Comparison of ENCODE assay signal across 29 mouse cellular contexts in the genomic region with DNA sequence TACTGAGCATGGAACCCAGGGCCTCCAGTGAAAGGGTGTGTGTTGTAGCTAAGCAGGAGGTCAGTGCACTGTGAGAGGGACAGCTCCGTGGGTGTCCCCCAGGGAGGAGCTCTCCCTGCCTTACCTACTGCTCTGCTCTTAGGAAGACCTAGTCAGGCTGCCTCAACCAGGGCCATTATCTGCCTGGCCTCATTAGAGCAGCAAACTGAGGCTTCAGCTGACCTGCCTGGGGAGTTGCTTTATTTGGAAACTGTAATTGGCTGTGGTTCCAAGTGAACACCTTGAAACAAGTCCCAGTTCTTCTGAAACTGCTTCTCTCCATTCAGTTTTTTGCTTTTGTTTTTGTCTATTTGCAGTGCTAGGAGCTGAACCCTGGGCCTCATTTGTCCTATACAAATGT. TPM values are rescaled to one million over a fixed set of nuclear protein-coding genes. Genes with fewer than 3 reads are reported as not detected.
DNase-seq lines count a peak whose midpoint lies in the region; ATAC-seq and TF ChIP-seq lines count a peak whose summit lies in the region.
"Had no signal": no experiment of that assay in that cellular context is flagged by ENCODE, and none has a peak within 500 bp of the region (broad histone marks: within the 10 kb centered on the region; RNA-seq: fewer than 3 reads in every experiment).

No protein-coding gene starts in this region.

- no peak for DNase-seq in gastrocnemius, adult 2 months
- DNase-seq in gastrocnemius, postnatal 25 days = no peak
- peak; percentile 85 for DNase-seq in brain, adult 2 months (ENCODE audit: low read depth, low spot score)
- DNase-seq in cerebellum, adult 2 months = peak; percentile 59 to 77
- DNase-seq in liver, embryonic 13.5 days = no peak
- DNase-seq in left cerebral cortex, adult 9 months (ENCODE audit: low spot score in 2 of 2) = no peak
- DNase-seq in lung, adult 2 months = no peak
- DNase-seq: adrenal gland, adult 8-10 months; B cell, adult 2 months; heart, postnatal 10 days; kidney, adult 9 months; kidney, postnatal 14 days; left cerebral cortex, postnatal 4 days; thymus, adult 2 months; thymus, postnatal 4 days had no signal

- 0 out of 2 replicates have a peak, but pooled peaks have one; percentile 18 for ATAC-seq in liver, embryonic 13.5 days (ENCODE audit: low read depth)
- ATAC-seq: forebrain, embryonic 13.5 days; hindbrain, postnatal 0 days; intestine, embryonic 16.5 days; lung, postnatal 0 days had no signal

- intact Hi-C loops in gastrocnemius, adult 2 months (cut with DNase I) = no loop called here

- H3K27ac ChIP-seq in gastrocnemius, adult 2 months = peak overlapping the region; percentile 38; the same call in 1 of the 2 replicates
- peak overlapping the region; percentile 97 for H3K27ac ChIP-seq in cerebellum, adult 2 months (ENCODE audit: insufficient read depth, low read length)
- H3K27ac ChIP-seq in liver, embryonic 13.5 days = peak overlapping the region; percentile 86
- H3K27ac ChIP-seq: embryonic facial prominence, embryonic 12.5 days; forebrain, embryonic 13.5 days; hindbrain, postnatal 0 days; limb, embryonic 15.5 days; macrophage; stomach, postnatal 0 days had no signal

- no peak for TF ChIP-seq CTCF in gastrocnemius, adult 2 months (IDR thresholded peaks at IDR 0.05)
- no peak for TF ChIP-seq CTCF in cerebellum, adult 2 months (IDR thresholded peaks at IDR 0.05; ENCODE audit: borderline replicate concordance, insufficient read depth, low read depth, low read length)
- no peak for TF ChIP-seq CTCF in lung, adult 2 months (IDR thresholded peaks at IDR 0.05; ENCODE audit: insufficient read depth, low read length)

- peaks cover 27% of the 10 kb centered on the region for H3K4me1 ChIP-seq in cerebellum, adult 2 months (ENCODE audit: control insufficient read depth, insufficient read depth, low read length)
- peaks cover 86% of the 10 kb centered on the region for H3K4me1 ChIP-seq in liver, embryonic 13.5 days (replicated peaks)
- no peaks in the 10 kb centered on the region for H3K4me1 ChIP-seq in lung, adult 2 months (ENCODE audit: control insufficient read depth, insufficient read depth, low read length)
- H3K4me1 ChIP-seq: embryonic facial prominence, embryonic 12.5 days; forebrain, embryonic 13.5 days; limb, embryonic 15.5 days had no signal

- H3K27me3 ChIP-seq in cerebellum, adult 2 months (ENCODE audit: control insufficient read depth, insufficient read depth, low read length) = no peaks in the 10 kb centered on the region
- no peaks in the 10 kb centered on the region for H3K27me3 ChIP-seq in liver, embryonic 13.5 days
- H3K27me3 ChIP-seq: embryonic facial prominence, embryonic 12.5 days; forebrain, embryonic 13.5 days; limb, embryonic 15.5 days had no signal

- TF ChIP-seq POLR2A in cerebellum, adult 2 months (IDR thresholded peaks at IDR 0.05; ENCODE audit: borderline replicate concordance, insufficient read depth, low read length) = no peak
- TF ChIP-seq POLR2A in lung, adult 2 months (IDR thresholded peaks at IDR 0.05; ENCODE audit: borderline replicate concordance, extremely low read depth, low read depth, low read length) = no peak

- H3K36me3 ChIP-seq in liver, embryonic 13.5 days = peaks cover 98% of the 10 kb centered on the region

- no peaks in the 10 kb centered on the region for H3K9me3 ChIP-seq in liver, embryonic 13.5 days (replicated peaks)
- H3K9me3 ChIP-seq: embryonic facial prominence, embryonic 12.5 days; forebrain, embryonic 13.5 days; limb, embryonic 15.5 days had no signal

- WGBS in cerebellum, adult 2 months = 3% methylated on average over 1 of the region's 1 CpGs
- WGBS in liver, embryonic 13.5 days (ENCODE audit: insufficient replicate concordance) = 35% methylated on average over 1 of the region's 1 CpGs
- 54% methylated on average over 1 of the region's 1 CpGs for WGBS in lung, adult 2 months

- peak overlapping the region; percentile 50 for H3K4me2 ChIP-seq in liver, embryonic 13.5 days
- H3K4me2 ChIP-seq: embryonic facial prominence, embryonic 12.5 days; forebrain, embryonic 13.5 days; limb, embryonic 15.5 days; midbrain, embryonic 11.5 days had no signal

- H3K9ac ChIP-seq in liver, embryonic 13.5 days = peak overlapping the region; percentile 67
- H3K9ac ChIP-seq: embryonic facial prominence, embryonic 12.5 days; forebrain, embryonic 13.5 days; limb, embryonic 15.5 days had no signal

- no peak overlapping the region for H3K4me3 ChIP-seq in gastrocnemius, adult 2 months
- no peak overlapping the region for H3K4me3 ChIP-seq in cerebellum, adult 2 months (replicated peaks; ENCODE audit: insufficient read depth, low read depth, low read length)
- H3K4me3 ChIP-seq in liver, embryonic 13.5 days (replicated peaks) = peak overlapping the region; percentile 22; the same call in 1 of the 2 replicates
- no peak overlapping the region for H3K4me3 ChIP-seq in lung, adult 2 months (replicated peaks; ENCODE audit: extremely low read depth, low read depth, low read length)
- H3K4me3 ChIP-seq: embryonic facial prominence, embryonic 12.5 days; forebrain, embryonic 13.5 days; limb, embryonic 15.5 days had no signal

RNA-seq across cellular contexts. Expression of gene Ptdss2, which starts 23.2 kb away (rescaled TPM):
- 10 to 100 TPM; 19.5 to 20.5 TPM for total RNA-seq in gastrocnemius, adult 2 months (2021)
- 10 to 100 TPM; 18.7 to 25.6 TPM for total RNA-seq in gastrocnemius, postnatal 25 days (2021)
- polyA plus RNA-seq in cerebellum, adult 2 months (2012; rRNA removed) = 62.4 and 64.2 TPM in 2 replicates
- 138 and 147 TPM in 2 replicates for polyA plus RNA-seq in liver, embryonic 13.5 days (2015; fragmentation: Nextera tagmentation; extraction: Ambion mirVana)
- 22.9 and 24.1 TPM in 2 replicates for polyA plus RNA-seq in lung, adult 2 months (2012; rRNA removed)

RNA-seq across cellular contexts. Expression of gene Rnh1, which starts 27.3 kb away (rescaled TPM):
- total RNA-seq in gastrocnemius, adult 2 months (2021) = 10 to 100 TPM; 46.5 to 50.9 TPM
- total RNA-seq in gastrocnemius, postnatal 25 days (2021) = 10 to 100 TPM; 38.8 to 51.5 TPM
- 66.9 and 67.4 TPM in 2 replicates for polyA plus RNA-seq in cerebellum, adult 2 months (2012; rRNA removed)
- polyA plus RNA-seq in liver, embryonic 13.5 days (2015; fragmentation: Nextera tagmentation; extraction: Ambion mirVana) = 55.0 and 58.0 TPM in 2 replicates
- 128 and 195 TPM in 2 replicates for polyA plus RNA-seq in lung, adult 2 months (2012; rRNA removed)

RNA-seq across cellular contexts. Expression of gene Ano9, which starts 27.8 kb away (rescaled TPM):
- not detected for total RNA-seq in gastrocnemius, adult 2 months (2021)
- not detected for total RNA-seq in gastrocnemius, postnatal 25 days (2021)
- polyA plus RNA-seq in cerebellum, adult 2 months (2012; rRNA removed) = 0.08 TPM in 1 of 2 replicates, not detected in the other
- polyA plus RNA-seq in liver, embryonic 13.5 days (2015; fragmentation: Nextera tagmentation; extraction: Ambion mirVana) = 0.12 and 0.20 TPM in 2 replicates
- 2.8 and 10.7 TPM in 2 replicates for polyA plus RNA-seq in lung, adult 2 months (2012; rRNA removed)
- total RNA-seq: gastrocnemius, adult 18-20 months; layer of hippocampus, adult 8-10 months; left cerebral cortex, adult 18-20 months; left cerebral cortex, postnatal 4 days; monocyte, adult 5-6 weeks; neutrophil, adult 5-6 weeks had no signal
- polyA plus RNA-seq: forebrain, embryonic 13.5 days; macrophage had no signal

RNA-seq across cellular contexts. Expression of gene Sigirr, which starts 45.0 kb away (rescaled TPM):
- 1 to 10 TPM; 1.7 TPM for total RNA-seq in gastrocnemius, adult 2 months (2021)
- total RNA-seq in gastrocnemius, postnatal 25 days (2021) = 1 to 10 TPM; 1.4 to 2.4 TPM
- polyA plus RNA-seq in cerebellum, adult 2 months (2012; rRNA removed) = 2.8 and 4.1 TPM in 2 replicates
- 16.5 and 16.9 TPM in 2 replicates for polyA plus RNA-seq in liver, embryonic 13.5 days (2015; fragmentation: Nextera tagmentation; extraction: Ambion mirVana)
- 40.5 and 40.6 TPM in 2 replicates for polyA plus RNA-seq in lung, adult 2 months (2012; rRNA removed)

RNA-seq across cellular contexts. Expression of gene Hras, which starts 48.4 kb away (rescaled TPM):
- 100 to 1,000 TPM; 117 to 119 TPM for total RNA-seq in gastrocnemius, adult 2 months (2021)
- 100 to 1,000 TPM; 150 TPM for total RNA-seq in gastrocnemius, postnatal 25 days (2021)
- 169 and 186 TPM in 2 replicates for polyA plus RNA-seq in cerebellum, adult 2 months (2012; rRNA removed)
- polyA plus RNA-seq in liver, embryonic 13.5 days (2015; fragmentation: Nextera tagmentation; extraction: Ambion mirVana) = 91.5 and 104 TPM in 2 replicates
- 77.3 and 91.5 TPM in 2 replicates for polyA plus RNA-seq in lung, adult 2 months (2012; rRNA removed)

Comparison
In these comparisons a context has a peak if more than half of its experiments do, and no peak if none do; other contexts are left out.
1. DNase-seq: peak in brain, adult 2 months (single experiment) and cerebellum, adult 2 months (2 of 2); none in gastrocnemius, adult 2 months (single experiment), gastrocnemius, postnatal 25 days (single experiment), liver, embryonic 13.5 days (single experiment), left cerebral cortex, adult 9 months (0 of 2) and lung, adult 2 months (single experiment).
2. H3K27ac ChIP-seq: peak in every context shown above with its lines; median percentile 97 in cerebellum, adult 2 months; 86 in liver, embryonic 13.5 days; 38 in gastrocnemius, adult 2 months.